Mouse (Mus musculus): ENCODE results near the gene Gdpd5.

DNA sequence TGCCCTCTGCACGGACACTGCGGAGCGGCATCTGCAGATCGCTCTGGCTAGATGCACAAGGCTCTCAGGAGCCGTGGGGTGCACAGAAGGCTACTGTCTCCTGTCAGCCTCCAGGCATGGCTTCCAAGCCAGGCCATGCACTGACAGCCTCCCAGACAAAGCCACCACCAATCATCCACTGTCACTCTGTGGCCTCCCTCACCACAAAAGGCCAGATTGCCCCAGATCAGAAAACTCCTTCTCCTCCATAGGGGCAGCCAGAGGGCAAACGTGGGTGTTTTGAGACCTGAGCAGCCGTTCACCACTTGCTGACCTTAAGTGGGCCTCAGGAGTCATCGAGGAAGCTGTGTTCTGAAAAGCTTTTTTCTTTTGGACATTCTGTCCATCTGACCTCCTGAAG is 2.3 kb upstream of the Gdpd5 start:
- TF ChIP-seq POLR2A (IDR thresholded peaks at IDR 0.05; ENCODE audit: extremely low read depth, insufficient read depth, low read length) (no peak), CTCF (IDR thresholded peaks at IDR 0.05; ENCODE audit: low read depth, low read length) (no peak)
